Mouse (Mus musculus): ENCODE measurements around the gene Opcml.

Opcml gene

GRCm38 (mm10) chr9:28319021-28319755, 528.6 kb downstream of the Opcml start:
- no peak for DNase-seq (ENCODE audit: low read depth, low spot score)

GRCm38 (mm10) chr9:28319802-28320201, 529.2 kb downstream of the Opcml start:
- no peak for DNase-seq (ENCODE audit: low read depth, low spot score)

GRCm38 (mm10) chr9:28327985-28328384, 537.4 kb downstream of the Opcml start:
- DNase-seq (ENCODE audit: low read depth, low spot score): no peak

- no peak for DNase-seq (ENCODE audit: low read depth, low spot score)
Observed at GRCm38 (mm10) chr9:28328434-28328833, 537.9 kb downstream of the Opcml start.

GRCm38 (mm10) chr9:28329477-28329876, 538.9 kb downstream of the Opcml start:
- DNase-seq (ENCODE audit: low read depth, low spot score): no peak

- DNase-seq (ENCODE audit: low read depth, low spot score): no peak
Observed at GRCm38 (mm10) chr9:28336511-28337208, 546.1 kb downstream of the Opcml start.

GRCm38 (mm10) chr9:28337837-28338236, 547.3 kb downstream of the Opcml start:
- DNase-seq (ENCODE audit: low read depth, low spot score): no peak

- no peak for DNase-seq (ENCODE audit: low read depth, low spot score)
Observed at GRCm38 (mm10) chr9:28354978-28355377, 564.4 kb downstream of the Opcml start.

GRCm38 (mm10) chr9:28357946-28358345, 567.4 kb downstream of the Opcml start:
- no peak for DNase-seq (ENCODE audit: low read depth, low spot score)

- DNase-seq (ENCODE audit: low read depth, low spot score): no peak
Observed at GRCm38 (mm10) chr9:28360691-28361090, 570.1 kb downstream of the Opcml start.

GRCm38 (mm10) chr9:28364473-28365159, 574.0 kb downstream of the Opcml start:
- no peak for DNase-seq (ENCODE audit: low read depth, low spot score)

GRCm38 (mm10) chr9:28365160-28365473, 574.5 kb downstream of the Opcml start:
- DNase-seq (ENCODE audit: low read depth, low spot score): no peak

GRCm38 (mm10) chr9:28386527-28387175, 596.1 kb downstream of the Opcml start:
- no peak for DNase-seq (ENCODE audit: low read depth, low spot score)

GRCm38 (mm10) chr9:28395222-28395621, 604.6 kb downstream of the Opcml start:
- DNase-seq (ENCODE audit: low read depth, low spot score): no peak

GRCm38 (mm10) chr9:28395638-28396037, 605.1 kb downstream of the Opcml start:
- DNase-seq (ENCODE audit: low read depth, low spot score): no peak

GRCm38 (mm10) chr9:28402770-28403650, 612.4 kb downstream of the Opcml start:
- DNase-seq (ENCODE audit: low read depth, low spot score): peak; percentile 47

GRCm38 (mm10) chr9:28403831-28404562, 613.4 kb downstream of the Opcml start:
- peak; percentile 48 for DNase-seq (ENCODE audit: low read depth, low spot score)

GRCm38 (mm10) chr9:28404616-28405015, 614.0 kb downstream of the Opcml start:
- DNase-seq (ENCODE audit: low read depth, low spot score): no peak

GRCm38 (mm10) chr9:28405816-28406215, 615.2 kb downstream of the Opcml start:
- DNase-seq (ENCODE audit: low read depth, low spot score): peak; percentile 24

GRCm38 (mm10) chr9:28420808-28421207, 630.2 kb downstream of the Opcml start:
- DNase-seq (ENCODE audit: low read depth, low spot score): no peak

Data from R1 (cell line).